Mouse (Mus musculus): ENCODE results near the gene Casp7.

Gene Casp7

GRCm38 (mm10) chr19:56470286-56471020, 73.5 kb downstream of the Casp7 start:
- DNase-seq (ENCODE audit: low read depth), result no peak

- no peak for DNase-seq (ENCODE audit: low read depth)
Observed at GRCm38 (mm10) chr19:56471934-56472333, 75.0 kb downstream of the Casp7 start.

- DNase-seq (ENCODE audit: low read depth), result no peak
Observed at GRCm38 (mm10) chr19:56474869-56475550, 78.1 kb downstream of the Casp7 start.

- DNase-seq (ENCODE audit: low read depth), result no peak
Observed at GRCm38 (mm10) chr19:56476546-56476945, 79.6 kb downstream of the Casp7 start.

GRCm38 (mm10) chr19:56477253-56477652, 80.3 kb downstream of the Casp7 start:
- DNase-seq (ENCODE audit: low read depth), result no peak

- no peak for DNase-seq (ENCODE audit: low read depth)
Observed at GRCm38 (mm10) chr19:56477832-56478231, 80.9 kb downstream of the Casp7 start.

- DNase-seq (ENCODE audit: low read depth), result no peak
Observed at GRCm38 (mm10) chr19:56484630-56485375, 87.9 kb downstream of the Casp7 start.

- no peak for DNase-seq (ENCODE audit: low read depth)
Observed at GRCm38 (mm10) chr19:56485376-56486271, 88.7 kb downstream of the Casp7 start.

GRCm38 (mm10) chr19:56486926-56487325, 90.0 kb downstream of the Casp7 start:
- DNase-seq (ENCODE audit: low read depth), result no peak

- DNase-seq (ENCODE audit: low read depth), result no peak
Observed at GRCm38 (mm10) chr19:56487339-56487738, 90.4 kb downstream of the Casp7 start.

DNA sequence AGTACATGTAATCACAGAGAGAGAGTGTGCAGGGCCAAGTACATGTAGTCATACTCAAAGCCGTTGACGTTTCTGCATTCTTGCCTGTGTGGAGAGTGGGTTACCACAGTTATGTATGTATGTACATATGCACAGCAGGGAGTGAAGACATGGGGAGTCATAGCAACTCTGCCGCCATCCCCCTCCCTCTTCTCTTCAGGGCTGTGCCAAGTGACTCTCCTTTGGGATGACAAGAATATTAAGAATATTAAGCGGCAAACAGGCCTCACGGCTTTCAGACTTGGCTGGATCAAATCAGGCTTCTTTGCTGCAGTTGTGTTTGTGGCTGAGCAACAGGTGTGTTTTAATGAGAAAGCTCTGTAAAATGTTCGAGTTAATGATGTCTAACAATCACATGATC, 92.7 kb downstream of the Casp7 start:
- DNase-seq (ENCODE audit: low read depth), result no peak

Measured in naive thymus-derived CD4-positive, alpha-beta T cell, adult 2 months (primary cell).